Mouse (Mus musculus): ENCODE data around the gene Tmbim1. TPM values are rescaled to one million over a fixed set of nuclear protein-coding genes. Genes with fewer than 3 reads are reported as not detected.
"Not testable (repeated sequence)": the region's sequence is repeated elsewhere in the genome, so short reads cannot be mapped to it uniquely, and the experiment has no call there.

Gene Tmbim1
- polyA plus RNA-seq, 3 experiments from 2014 or later: 15.7 to 27.4 (median 17.9) TPM

DNA sequence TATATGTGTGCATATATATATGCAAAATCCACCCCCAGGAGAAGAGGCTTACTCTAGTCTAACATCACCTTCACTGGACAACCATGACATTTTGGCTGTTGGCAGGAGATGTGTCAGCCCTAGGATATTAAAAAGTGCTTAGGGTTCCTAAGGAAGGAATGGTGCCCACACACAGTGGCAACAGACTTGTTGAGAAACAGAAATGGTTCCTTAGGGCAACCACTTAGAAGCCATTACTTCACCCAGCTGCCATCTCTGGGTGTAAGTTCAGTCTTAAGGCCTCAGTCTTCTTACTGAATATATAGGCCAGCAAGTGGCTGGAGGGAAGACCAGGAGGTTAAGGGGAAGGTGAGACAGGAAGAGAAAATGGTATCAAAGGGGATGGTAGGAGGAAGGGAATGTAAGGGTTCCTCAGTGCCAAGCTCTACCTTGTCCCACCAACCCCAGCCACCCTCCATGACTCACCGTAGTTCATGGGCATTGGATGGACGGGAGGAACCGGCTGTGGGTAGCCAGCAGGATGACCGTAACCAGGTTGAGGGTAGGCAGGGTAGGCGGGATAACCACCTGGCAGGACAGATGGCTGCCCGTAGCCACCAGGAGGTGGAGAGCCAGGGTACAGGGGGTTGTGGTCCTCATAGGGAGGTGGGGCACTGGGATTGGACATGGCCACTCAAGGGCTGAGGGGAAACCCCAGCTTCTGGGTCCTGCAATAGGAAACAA, 10.5 kb downstream of the Tmbim1 start:
- ATAC-seq: peak; percentile 3

DNA sequence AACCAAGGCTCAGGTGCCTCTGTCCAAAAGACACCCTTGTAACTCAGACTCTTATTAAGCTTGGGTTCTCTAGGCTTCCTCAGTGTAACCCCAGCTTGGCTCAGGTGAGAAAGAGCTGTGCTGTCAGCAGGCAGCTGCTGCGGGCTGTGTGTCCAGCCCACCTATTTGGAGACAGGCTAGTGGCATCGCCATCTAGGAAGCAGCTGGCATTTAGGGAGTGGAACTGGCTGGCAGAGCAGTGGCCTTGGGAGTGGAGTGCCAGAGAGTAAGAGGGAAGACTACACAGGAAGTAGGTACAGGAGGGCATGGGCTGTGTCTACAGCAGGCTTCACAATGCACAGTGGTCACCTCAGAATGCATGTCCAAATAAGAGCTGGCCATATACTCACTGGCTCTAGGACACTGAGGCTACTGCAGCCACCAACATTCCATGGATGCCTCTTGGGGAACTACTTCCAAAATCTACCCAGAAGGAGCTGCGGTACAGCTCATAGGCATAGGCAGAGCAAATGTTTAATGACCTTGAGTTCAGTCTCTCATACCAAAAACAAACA, 11.3 kb downstream of the Tmbim1 start:
- ATAC-seq: no peak

DNA sequence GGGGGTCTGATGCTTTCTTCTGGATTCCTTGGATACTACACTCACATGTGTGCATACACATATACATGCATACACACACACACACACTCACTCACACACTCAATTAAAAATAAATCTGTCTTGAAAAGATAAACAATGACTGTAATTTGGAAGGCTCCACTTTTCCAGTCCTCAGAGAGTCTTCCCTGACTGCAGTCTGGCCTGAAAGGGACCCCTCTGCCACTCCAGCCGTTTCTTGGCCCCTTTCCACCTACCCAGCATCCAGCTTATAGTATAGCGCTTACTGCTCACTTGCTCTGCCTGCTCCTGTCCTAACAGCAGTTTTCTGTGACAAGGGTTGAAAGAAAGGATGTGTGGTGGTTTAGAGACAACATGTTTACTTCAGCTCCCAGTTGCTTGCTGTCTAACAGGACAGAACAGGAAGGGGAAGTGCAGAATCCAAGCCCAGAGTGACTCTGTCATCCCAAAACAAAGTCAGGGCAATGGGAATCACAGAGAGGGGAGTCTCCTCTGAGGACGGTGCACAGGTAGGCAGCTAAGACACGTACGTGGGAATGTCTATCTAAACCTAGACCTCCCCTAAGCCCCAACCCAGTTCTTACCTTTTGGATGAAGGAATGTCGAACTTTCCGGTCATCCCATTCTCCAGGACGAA, 12.0 kb downstream of the Tmbim1 start:
- no peak for ATAC-seq

DNA sequence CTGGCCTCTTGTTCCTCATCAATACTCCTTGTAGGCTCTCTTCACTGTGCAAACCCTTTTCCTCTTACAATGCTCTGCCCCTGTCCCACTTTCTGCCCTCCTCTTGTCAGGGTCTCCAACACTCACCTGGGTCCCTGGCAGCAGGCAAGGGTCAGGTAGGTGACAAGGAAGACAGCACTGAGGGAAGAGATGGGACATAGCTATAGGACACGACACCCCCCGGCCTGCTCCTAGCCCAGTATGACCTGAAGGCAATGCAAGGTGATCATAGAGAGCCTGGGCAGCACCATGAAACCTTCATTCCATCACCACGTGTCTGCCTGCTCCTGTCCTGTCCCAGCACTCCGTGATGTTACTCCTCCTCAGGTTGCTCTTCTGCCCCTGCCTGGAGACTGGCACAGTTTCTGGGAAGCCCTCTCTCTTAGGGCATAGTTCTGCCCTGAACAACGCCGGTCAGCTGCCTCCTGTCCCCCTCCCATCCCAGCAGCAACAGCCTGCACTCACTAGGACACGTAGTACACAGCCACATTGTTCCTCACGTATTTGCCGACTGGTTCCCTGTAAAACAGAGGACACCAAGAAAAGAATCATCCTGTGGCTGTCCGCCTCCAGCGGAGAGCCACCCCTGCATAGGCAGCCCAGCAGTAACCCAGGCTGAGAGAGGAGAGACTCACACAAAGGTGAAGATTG, 12.9 kb downstream of the Tmbim1 start:
- no peak for ATAC-seq

DNA sequence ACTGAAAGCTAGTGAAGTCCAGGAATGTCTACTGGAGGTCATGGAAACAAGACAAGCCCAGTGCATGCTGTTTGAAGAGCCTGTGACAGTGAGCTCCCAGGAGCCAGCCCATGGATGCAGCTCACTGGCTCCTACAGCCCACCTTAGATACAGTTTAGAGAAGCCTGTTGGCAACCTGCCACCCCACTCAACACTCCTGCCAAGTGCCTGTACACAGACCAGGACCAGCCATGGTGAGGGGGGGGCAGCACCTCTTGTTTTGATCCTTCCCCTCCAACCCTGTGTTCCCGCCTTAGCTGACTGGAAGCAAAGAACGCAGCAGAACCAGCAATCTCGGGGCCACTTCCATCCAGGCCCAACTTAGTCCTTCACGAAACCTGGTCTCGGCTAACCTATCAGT, 15.3 kb downstream of the Tmbim1 start:
- no peak for ATAC-seq

DNA sequence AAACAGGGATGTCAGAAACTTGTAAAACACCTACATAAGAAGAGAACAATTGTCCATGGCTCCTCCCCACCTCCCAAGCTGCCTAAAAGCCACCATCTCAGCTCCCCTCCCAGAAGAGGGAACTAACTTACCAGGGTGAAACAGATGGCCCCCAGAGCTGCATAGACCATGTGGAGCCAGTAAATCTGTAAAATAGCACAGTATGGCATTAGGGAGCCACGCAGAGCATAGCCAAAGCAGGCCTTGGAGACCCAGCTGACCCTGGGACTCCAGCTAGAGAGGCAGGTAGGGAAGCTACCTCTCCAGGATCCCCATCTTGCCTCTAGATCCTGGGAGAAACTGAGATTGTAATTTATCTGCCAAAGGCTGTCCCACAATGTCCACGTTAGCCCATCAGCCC, 15.7 kb downstream of the Tmbim1 start:
- ATAC-seq: no peak

DNA sequence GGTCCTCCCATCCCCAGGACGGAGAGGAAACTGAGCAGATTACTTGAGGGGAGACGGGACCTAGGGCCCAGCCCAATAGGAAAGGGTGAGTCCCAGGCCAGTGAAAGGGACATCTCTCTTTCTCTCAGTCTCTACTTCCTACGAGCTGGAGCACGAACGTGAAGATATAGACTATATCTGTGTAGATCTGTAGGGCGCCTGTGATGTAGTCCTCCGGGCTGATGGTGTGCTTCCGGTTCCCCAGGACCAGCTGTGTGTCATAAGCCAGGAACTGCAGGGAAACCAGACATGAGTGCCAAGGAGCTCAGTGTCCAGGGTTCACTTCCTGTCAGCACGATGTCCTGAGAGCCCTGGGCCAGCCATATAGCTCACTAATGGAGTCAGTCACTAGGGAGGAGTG, 16.2 kb downstream of the Tmbim1 start:
- no peak for ATAC-seq

DNA sequence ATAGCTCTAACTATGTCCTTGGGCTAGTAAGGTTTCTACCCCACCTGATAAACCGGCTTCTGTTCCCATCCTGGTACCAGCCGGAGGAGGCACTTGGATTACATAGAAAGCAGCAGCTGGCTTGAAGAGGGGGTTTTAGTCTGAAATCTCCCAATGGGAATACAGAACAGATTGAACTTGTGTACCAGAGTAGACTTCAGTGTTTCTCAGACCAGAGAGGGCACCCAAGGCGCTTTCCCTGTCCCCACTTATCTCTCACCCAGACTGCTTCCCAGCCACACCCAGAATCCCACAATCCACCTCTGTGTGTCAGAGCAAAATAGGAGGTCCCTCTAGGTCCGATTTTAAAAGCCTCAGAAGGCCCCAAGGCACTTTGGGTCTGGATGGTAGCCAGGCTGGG, 17.1 kb downstream of the Tmbim1 start:
- no peak for ATAC-seq

DNA sequence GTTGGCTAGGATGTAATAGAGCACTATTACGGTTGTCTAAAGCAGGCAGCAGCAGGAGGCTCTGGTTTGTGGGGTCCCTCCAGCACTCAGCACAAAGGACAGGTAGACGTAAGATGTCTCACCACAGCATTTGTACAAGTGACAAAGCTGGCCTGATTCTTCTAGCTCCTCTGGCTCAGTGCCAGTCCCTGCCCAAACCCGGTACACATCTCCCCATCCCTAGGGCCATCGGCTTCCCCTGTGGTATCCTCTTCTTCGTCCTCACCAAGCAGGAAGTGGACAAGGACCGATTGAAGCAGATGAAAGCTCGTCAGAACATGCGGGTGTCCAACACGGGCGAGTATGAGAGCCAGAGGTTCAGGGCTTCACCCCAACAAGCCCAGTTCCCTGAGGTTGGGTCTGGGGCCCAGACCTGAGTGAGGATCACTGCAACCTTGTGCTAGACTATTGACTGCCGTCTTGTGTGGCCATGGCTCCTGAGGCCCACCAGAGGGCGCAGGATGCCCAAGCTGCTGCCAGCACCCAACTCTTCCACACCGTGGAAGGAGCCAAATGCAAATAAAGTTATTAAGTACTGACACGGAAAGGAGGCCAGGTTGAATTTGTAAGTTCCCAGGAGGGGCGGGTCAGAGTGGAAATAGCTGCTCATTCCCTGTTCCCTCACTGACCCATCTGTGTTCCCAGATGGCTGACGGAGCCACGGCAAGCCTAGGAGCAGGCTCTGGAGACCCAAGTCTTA, 18.4 kb downstream of the Tmbim1 start:
- not testable (repeated sequence) for ATAC-seq

DNA sequence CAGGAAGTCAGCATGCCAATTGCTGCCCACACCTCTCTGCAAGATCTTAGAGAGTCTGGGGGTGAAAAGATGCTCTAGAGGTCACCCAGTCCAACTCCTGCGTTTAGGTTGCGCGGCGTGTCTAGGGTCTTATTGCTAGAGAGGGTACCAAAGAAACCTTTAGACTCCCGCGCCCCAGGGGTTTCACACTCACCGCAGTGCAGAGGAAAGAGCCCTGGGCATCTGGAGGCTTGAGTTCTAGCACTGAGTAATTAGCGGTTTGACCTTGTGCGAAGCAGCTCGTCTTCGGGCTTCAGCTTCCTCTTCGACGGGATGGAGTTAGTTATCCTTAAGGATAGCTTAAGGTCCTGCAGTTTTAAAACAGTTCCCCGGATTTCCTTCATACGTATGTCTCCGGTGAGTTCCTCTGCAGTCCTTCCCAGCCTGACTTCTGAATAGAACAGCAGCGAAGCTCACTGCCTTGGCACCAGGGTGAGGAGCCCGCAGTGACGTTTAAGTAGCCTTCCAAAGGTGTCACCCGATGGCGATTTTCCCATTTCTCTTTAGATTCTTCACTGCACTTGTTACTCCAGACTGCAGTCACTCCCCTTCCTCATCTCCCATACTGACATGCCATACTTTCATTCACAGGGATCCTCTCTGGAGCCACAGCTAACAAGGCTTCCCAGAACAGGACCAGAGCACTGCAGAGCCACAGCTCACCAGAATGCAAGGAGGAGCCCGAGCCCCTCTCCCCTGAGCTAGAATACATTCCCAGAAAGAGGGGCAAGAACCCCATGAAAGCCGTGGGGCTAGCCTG, 20.0 kb downstream of the Tmbim1 start:
- no peak for ATAC-seq

DNA sequence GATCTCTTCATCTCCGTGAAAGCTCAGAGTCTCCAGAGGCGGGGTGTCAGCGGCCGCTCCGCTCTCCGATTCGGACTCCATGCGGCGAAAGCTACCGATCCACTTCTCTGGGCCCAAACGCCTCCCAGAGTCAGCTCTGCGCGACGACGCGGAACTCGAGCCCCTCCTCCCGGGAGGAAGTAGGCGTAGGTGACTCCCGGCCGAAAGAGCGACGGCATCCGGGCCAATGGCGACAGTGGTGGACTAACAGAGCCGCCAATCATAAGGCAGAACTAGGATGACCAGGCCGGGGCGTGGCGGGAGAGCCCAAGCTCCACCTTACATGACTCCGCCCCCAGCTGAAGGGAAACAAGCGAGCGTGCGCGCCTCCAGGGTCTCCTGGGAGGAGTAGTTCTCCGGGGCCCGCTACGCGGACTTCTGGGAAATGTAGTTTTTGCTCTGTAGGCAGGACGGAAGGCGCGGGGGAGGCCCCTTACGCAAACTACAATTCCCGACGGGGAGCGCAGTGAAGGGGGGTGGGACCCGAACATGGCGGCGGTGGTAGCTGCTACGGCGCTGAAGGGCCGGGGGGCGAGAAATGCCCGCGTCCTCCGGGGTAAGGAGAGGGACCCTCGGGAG, 20.8 kb downstream of the Tmbim1 start, which contains the start of the genes Aamp and Pnkd:
Gene Aamp (minus strand): TSS at position 196 of the 618 bp plus-strand sequence.
Gene Pnkd (plus strand): TSS at position 388 of the 618 bp plus-strand sequence.
- ATAC-seq: peak; percentile 95

DNA sequence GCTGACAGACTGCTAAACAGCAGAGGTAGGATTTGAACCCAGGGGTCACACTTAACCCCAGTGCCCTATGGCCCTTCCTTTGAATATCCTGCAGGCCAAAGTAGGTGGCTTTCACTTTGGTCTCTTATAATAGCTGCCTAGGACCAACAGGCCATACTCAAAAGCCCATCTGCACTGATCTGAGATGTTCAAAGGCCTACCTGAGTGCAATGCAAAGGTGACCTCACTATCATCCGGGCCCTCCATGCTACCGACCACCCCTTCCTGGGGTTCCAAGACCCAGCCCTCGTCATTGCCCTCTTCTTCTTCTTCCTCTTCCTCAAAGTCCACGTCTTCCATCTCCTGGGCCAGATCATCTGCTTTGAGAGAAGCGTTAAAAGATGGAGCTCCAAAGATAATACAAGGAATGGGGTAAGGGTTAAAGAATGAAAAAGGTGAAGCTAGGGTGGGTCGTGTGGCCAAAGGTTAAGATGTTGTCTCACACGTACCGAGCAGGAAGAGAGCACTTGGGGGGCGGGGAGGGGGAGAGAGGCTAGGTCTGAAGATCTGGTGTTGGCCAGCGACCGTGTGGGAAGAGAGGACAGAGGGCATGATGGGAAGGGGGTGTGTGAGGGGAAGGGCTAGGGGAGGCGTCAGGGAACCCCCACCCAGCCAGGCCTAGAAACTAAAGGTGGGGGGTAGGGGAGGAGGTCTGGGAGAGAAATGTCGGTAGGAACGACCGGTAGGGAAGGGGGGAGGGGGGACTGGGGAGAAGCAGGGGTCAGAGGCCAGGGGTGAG, 21.5 kb downstream of the Tmbim1 start:
- ATAC-seq: no peak

DNA sequence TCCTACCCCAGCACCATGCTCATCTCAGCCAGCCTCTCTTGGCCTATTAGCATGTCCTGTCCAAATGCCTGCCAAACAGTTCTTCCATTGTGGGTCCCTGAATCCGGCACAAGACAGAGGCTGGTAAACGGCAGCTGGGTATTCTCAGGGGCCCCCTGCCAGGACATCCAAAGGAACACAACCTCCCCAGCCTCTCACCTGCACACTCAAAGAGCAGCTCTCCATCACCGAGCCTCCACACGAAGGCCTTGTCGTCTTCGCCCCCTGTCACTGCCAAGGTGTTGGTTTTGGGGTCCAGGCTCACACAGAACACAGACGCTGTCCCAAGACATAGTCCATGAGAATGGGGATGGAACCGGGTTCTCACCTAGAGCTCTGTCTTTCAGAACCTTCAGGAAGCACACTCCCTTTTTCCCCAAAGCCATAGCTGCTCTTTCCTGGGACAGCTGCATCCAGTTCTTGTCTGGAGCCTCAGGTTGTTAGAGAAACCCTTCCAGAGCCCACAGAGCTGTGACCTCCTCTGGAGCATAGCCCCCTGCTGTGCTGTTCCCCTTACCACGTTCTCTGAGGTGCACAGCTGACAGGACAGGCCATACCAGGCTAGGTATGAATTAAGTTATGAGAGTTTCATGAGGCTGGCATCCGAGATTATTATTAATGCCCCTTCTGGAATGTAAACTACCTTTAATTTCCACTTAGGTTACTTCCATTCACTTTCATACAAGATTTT, 22.4 kb downstream of the Tmbim1 start:
- ATAC-seq: no peak

DNA sequence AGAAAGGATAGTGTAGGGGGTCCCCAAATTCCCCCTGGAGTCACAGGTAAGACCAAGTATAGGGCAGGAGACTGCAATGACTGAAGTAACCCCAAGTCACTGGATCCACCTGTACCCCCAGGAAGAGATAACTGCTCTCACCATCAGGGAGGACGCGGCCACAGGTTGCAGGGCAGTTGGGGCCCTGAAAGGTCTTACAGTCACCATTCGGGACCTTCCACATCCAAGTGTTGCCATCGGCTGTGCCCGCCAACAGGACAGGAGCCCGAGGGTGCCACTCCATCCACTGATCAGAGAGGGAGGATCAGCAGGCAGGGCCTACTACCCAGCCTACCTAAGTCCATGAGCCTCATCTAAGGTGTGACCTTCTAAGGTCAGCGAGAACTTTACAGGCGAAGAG, 23.5 kb downstream of the Tmbim1 start:
- no peak for ATAC-seq

DNA sequence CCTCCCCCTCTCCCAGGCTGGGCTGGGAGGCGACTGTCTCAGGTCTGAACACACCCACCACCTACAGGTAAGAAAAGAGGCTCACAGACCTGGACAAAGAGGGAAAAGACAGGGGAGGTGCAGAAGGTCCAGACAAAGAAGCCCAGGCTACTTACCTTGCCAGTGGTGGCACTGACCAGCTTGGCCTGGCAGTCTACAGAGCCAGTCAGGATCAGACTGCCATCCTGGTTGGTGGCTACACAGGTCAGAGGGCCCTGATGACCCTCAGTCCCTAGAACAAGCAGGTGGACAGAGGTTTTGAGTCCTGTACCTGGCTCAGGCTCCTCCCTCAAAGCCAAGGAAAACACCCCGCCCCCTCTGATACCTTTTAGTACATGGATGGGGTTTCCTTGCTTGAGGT, 24.1 kb downstream of the Tmbim1 start:
- no peak for ATAC-seq

DNA sequence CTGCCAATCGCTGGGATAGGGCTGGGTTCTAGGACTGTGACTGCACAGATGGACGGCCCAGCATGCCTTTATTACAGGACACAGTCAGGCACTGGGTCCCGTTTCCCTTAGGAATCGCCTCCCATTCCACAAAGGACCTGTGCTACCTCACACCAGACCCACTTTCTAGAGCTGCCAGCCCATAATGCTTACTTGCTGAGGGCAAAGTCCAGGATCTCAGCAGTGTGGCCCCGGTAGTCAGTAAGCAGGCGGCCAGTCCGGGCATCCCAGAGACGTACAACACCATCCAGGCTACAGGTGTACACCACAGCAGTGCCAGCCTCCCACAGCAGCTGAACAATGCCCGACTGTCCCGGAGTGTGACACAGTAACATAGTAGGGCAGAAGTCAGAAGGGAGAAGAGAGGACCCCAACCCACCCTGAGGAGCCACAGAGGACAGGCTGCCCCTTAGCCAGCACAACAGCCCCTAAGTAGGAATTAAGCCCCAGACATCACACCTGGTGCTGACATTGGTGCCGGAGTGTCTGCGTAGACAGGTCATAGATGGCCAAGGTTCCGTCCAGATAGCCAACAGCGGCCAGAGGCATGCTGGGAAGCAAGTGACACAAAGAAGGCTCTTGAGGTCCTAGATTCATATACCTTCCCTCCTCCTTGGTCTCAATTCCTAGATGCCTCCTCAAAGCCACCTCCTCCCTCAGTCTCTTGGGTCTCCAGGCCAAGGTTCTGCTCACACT, 24.7 kb downstream of the Tmbim1 start:
- ATAC-seq: no peak

DNA sequence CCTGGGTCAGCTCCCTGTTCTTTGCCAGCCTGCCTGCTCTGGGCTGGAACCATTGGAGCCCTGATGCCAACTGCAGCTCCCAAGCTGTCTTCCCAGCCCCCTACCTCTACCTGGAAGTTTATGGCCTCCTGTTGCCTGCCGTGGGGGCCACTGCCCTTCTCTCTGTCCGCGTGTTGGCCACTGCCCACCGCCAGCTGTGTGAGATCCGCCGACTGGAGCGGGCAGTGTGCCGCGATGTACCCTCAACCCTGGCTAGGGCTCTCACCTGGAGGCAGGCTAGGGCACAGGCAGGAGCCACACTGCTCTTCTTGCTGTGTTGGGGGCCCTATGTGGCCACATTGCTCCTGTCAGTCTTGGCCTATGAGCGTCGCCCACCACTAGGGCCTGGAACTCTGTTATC, 26.4 kb downstream of the Tmbim1 start:
- ATAC-seq: no peak

DNA sequence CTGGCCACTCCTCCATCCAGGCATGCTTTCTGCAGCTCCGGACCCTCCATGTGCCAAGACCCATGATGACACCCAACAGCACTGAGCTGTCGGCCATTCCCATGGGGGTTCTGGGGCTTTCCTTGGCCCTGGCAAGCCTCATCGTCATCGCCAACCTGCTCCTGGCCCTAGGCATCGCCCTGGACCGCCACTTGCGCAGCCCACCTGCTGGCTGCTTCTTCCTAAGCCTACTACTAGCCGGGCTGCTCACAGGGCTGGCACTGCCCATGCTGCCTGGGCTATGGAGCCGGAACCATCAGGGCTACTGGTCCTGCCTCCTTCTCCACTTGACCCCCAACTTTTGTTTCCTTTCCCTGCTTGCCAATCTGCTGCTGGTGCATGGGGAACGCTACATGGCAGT, 26.9 kb downstream of the Tmbim1 start, which contains the start of gene Gpbar1:
Gene Gpbar1 (plus strand): TSS at position 13 of the 400 bp plus-strand sequence.
- ATAC-seq: no peak
